Comparison of ENCODE assay signal across 18 mouse cellular contexts in the genomic region with DNA sequence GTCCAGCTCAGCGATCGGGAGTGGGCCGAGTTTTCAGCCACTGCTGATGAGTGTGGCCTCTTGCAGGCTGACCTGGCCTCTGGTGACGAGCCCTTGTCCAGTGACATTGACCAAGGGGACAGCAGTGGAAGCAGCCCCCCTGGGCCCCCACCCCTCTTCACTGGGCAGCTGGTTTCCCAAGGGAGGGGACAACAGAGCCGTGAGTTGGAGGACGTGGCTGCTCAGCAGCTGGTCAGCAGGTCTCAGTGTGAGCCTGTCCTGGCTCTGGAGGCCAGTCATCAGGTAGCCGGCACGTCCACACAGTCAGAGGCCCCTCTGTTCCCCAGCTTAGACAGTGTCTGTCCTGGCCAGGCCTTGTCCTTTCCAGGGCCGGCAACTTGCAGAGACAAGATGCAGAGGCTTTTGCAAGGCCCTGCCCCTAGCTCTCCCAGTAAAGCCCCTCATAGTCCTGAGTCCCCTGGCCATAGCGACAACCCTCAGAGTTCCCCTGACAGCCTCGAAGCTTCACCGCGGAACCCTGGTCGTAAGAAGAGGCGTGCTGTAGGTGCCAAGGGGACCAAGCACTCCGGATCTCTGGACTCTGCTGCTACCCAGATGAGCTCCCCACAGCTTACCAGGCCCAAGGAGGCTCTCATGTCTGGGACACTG. TPM values are rescaled to one million over a fixed set of nuclear protein-coding genes. Genes with fewer than 3 reads are reported as not detected.
DNase-seq lines count a peak whose midpoint lies in the region; ATAC-seq and TF ChIP-seq lines count a peak whose summit lies in the region.
"Had no signal": no experiment of that assay in that cellular context is flagged by ENCODE, and none has a peak within 500 bp of the region (broad histone marks: within the 10 kb centered on the region; RNA-seq: fewer than 3 reads in every experiment).

No protein-coding gene starts in this region.

- H3K36me3 ChIP-seq in lung, embryonic 15.5 days = no peaks in the 10 kb centered on the region
- H3K36me3 ChIP-seq in heart, embryonic 13.5 days = no peaks in the 10 kb centered on the region
- H3K36me3 ChIP-seq: midbrain, embryonic 12.5 days had no signal

- H3K9ac ChIP-seq in lung, embryonic 15.5 days = no peak overlapping the region
- H3K9ac ChIP-seq in heart, embryonic 13.5 days = peak overlapping the region; percentile 50
- H3K9ac ChIP-seq: limb, embryonic 13.5 days; liver, embryonic 14.5 days; midbrain, embryonic 12.5 days had no signal

- peak; percentile 71 for DNase-seq in gastrocnemius, adult 2 months
- DNase-seq in gastrocnemius, postnatal 10 days = no peak
- DNase-seq in lung, adult 18-20 months = no peak
- DNase-seq in skeletal muscle tissue, adult 2 months (ENCODE audit: low read depth, low spot score) = peak; percentile 69
- DNase-seq in left cerebral cortex, postnatal 14 days (ENCODE audit: low spot score in 2 of 2) = no peak
- DNase-seq: adrenal gland, postnatal 10 days; kidney, postnatal 10 days; thymus, postnatal 14 days had no signal

- 78% methylated on average over 16 of the region's 16 CpGs for WGBS in lung, embryonic 15.5 days
- WGBS in heart, embryonic 13.5 days = 61% methylated on average over 16 of the region's 16 CpGs

- H3K9me3 ChIP-seq in lung, embryonic 15.5 days = no peaks in the 10 kb centered on the region
- H3K9me3 ChIP-seq in heart, embryonic 13.5 days = no peaks in the 10 kb centered on the region
- H3K9me3 ChIP-seq: limb, embryonic 13.5 days; midbrain, embryonic 12.5 days had no signal

- H3K27me3 ChIP-seq in lung, embryonic 15.5 days = no peaks in the 10 kb centered on the region
- H3K27me3 ChIP-seq in heart, embryonic 13.5 days (replicated peaks) = no peaks in the 10 kb centered on the region
- H3K27me3 ChIP-seq: limb, embryonic 13.5 days; midbrain, embryonic 12.5 days had no signal

- ATAC-seq in lung, embryonic 15.5 days (ENCODE audit: borderline replicate concordance, extremely low read depth, low FRiP score, low TSS enrichment) = peak; percentile 29
- ATAC-seq in heart, embryonic 13.5 days (ENCODE audit: extremely low read depth, insufficient number of reproducible peaks, low FRiP score, low TSS enrichment) = no peak
- no peak for ATAC-seq in inflammation-experienced regulatory T-cells, adult 6 months
- ATAC-seq: forebrain, embryonic 16.5 days; intestine, embryonic 16.5 days had no signal

- intact Hi-C loops in gastrocnemius, adult 2 months (cut with DNase I) = no loop called here
- intact Hi-C loops in left cerebral cortex, postnatal 14 days (cut with DNase I) = no loop called here

- H3K4me2 ChIP-seq in lung, embryonic 15.5 days = no peak overlapping the region
- H3K4me2 ChIP-seq in heart, embryonic 13.5 days = peak overlapping the region; percentile 36
- H3K4me2 ChIP-seq: limb, embryonic 13.5 days; midbrain, embryonic 12.5 days had no signal

- H3K27ac ChIP-seq in gastrocnemius, adult 2 months = peak overlapping the region; percentile 97
- no peak overlapping the region for H3K27ac ChIP-seq in lung, embryonic 15.5 days
- H3K27ac ChIP-seq in heart, embryonic 13.5 days (replicated peaks) = peak overlapping the region; percentile 3; the same call in 1 of the 2 replicates
- H3K27ac ChIP-seq: layer of hippocampus, adult 2 months; limb, embryonic 13.5 days; liver, embryonic 14.5 days; midbrain, embryonic 12.5 days had no signal

- TF ChIP-seq CTCF in gastrocnemius, adult 2 months (IDR thresholded peaks at IDR 0.05) = no peak

- H3K4me3 ChIP-seq in gastrocnemius, adult 2 months = peak overlapping the region; percentile 64
- H3K4me3 ChIP-seq in lung, embryonic 15.5 days = no peak overlapping the region
- no peak overlapping the region for H3K4me3 ChIP-seq in heart, embryonic 13.5 days
- H3K4me3 ChIP-seq: erythroblast, embryonic 14.5 days; layer of hippocampus, adult 2 months; limb, embryonic 13.5 days; midbrain, embryonic 12.5 days had no signal

- no peaks in the 10 kb centered on the region for H3K4me1 ChIP-seq in lung, embryonic 15.5 days
- H3K4me1 ChIP-seq in heart, embryonic 13.5 days = peaks cover 23% of the 10 kb centered on the region
- H3K4me1 ChIP-seq: limb, embryonic 13.5 days had no signal

RNA-seq across cellular contexts. Expression of gene Perm1, which starts 1.5 kb away (rescaled TPM):
- 100 to 1,000 TPM; 142 to 265 TPM for total RNA-seq in gastrocnemius, adult 2 months (2021)
- total RNA-seq in gastrocnemius, postnatal 10 days (2021) = 10 to 100 TPM; 41.4 to 50.3 TPM
- 0.49 and 0.55 TPM in 2 replicates for polyA plus RNA-seq in lung, embryonic 15.5 days (2015; fragmentation: Nextera tagmentation; extraction: Ambion mirVana)
- polyA plus RNA-seq in heart, embryonic 13.5 days (2015; fragmentation: Nextera tagmentation; extraction: Ambion mirVana) = 2.7 and 3.0 TPM in 2 replicates
- under 1 TPM; 0.55 to 0.90 (median 0.74) TPM for polyA plus RNA-seq in inflammation-experienced regulatory T-cells, adult 6 months (2017; shearing (Covaris generic))
- under 1 TPM; 0.20 to 0.66 TPM for total RNA-seq in left cerebral cortex, postnatal 14 days (2021)
- polyA plus RNA-seq: erythroblast, embryonic 14.5 days had no signal

RNA-seq across cellular contexts. Expression of gene AW011738, which starts 14.0 kb away (rescaled TPM):
- total RNA-seq in gastrocnemius, adult 2 months (2021) = 1 to 10 TPM; 4.2 to 4.4 TPM
- total RNA-seq in gastrocnemius, postnatal 10 days (2021) = 1 to 10 TPM; 2.7 to 3.2 TPM
- 2.7 and 3.5 TPM in 2 replicates for polyA plus RNA-seq in lung, embryonic 15.5 days (2015; fragmentation: Nextera tagmentation; extraction: Ambion mirVana)
- polyA plus RNA-seq in heart, embryonic 13.5 days (2015; fragmentation: Nextera tagmentation; extraction: Ambion mirVana) = 3.2 and 3.3 TPM in 2 replicates
- 1 to 10 TPM; 2.9 to 5.3 (median 3.2) TPM for polyA plus RNA-seq in inflammation-experienced regulatory T-cells, adult 6 months (2017; shearing (Covaris generic))
- 1 to 10 TPM; 4.0 to 5.0 TPM for total RNA-seq in left cerebral cortex, postnatal 14 days (2021)

RNA-seq across cellular contexts. Expression of gene Isg15, which starts 16.5 kb away (rescaled TPM):
- total RNA-seq in gastrocnemius, adult 2 months (2021) = 1 to 10 TPM in 1 of 2 experiments, not detected in 1; 1.1 TPM
- under 1 TPM in 1 of 2 experiments, not detected in 1; 0.33 TPM for total RNA-seq in gastrocnemius, postnatal 10 days (2021)
- 2.1 and 3.1 TPM in 2 replicates for polyA plus RNA-seq in lung, embryonic 15.5 days (2015; fragmentation: Nextera tagmentation; extraction: Ambion mirVana)
- polyA plus RNA-seq in heart, embryonic 13.5 days (2015; fragmentation: Nextera tagmentation; extraction: Ambion mirVana) = 3.5 and 4.3 TPM in 2 replicates
- polyA plus RNA-seq in inflammation-experienced regulatory T-cells, adult 6 months (2017; shearing (Covaris generic)) = 10 to 100 TPM; 34.7 to 48.9 (median 41.6) TPM
- total RNA-seq in left cerebral cortex, postnatal 14 days (2021) = under 1 TPM in 1 of 2 experiments, not detected in 1; 0.66 TPM

RNA-seq across cellular contexts. Expression of gene Plekhn1, which starts 17.5 kb away (rescaled TPM):
- 1 to 10 TPM; 5.8 to 7.6 TPM for total RNA-seq in gastrocnemius, adult 2 months (2021)
- total RNA-seq in gastrocnemius, postnatal 10 days (2021) = 1 to 10 TPM; 6.5 to 8.7 TPM
- polyA plus RNA-seq in lung, embryonic 15.5 days (2015; fragmentation: Nextera tagmentation; extraction: Ambion mirVana) = 19.0 and 21.1 TPM in 2 replicates
- 13.1 and 13.3 TPM in 2 replicates for polyA plus RNA-seq in heart, embryonic 13.5 days (2015; fragmentation: Nextera tagmentation; extraction: Ambion mirVana)
- polyA plus RNA-seq in inflammation-experienced regulatory T-cells, adult 6 months (2017; shearing (Covaris generic)) = 10 to 100 TPM in 1 of 3 experiments, 1 to 10 TPM in 2; 4.3 to 11.0 (median 8.1) TPM
- total RNA-seq in left cerebral cortex, postnatal 14 days (2021) = 10 to 100 TPM; 34.8 to 36.3 TPM

RNA-seq across cellular contexts. Expression of gene Noc2l, which starts 18.7 kb away (rescaled TPM):
- total RNA-seq in gastrocnemius, adult 2 months (2021) = 10 to 100 TPM; 30.8 to 33.3 TPM
- total RNA-seq in gastrocnemius, postnatal 10 days (2021) = 10 to 100 TPM; 28.3 to 31.8 TPM
- polyA plus RNA-seq in lung, embryonic 15.5 days (2015; fragmentation: Nextera tagmentation; extraction: Ambion mirVana) = 67.3 and 69.2 TPM in 2 replicates
- polyA plus RNA-seq in heart, embryonic 13.5 days (2015; fragmentation: Nextera tagmentation; extraction: Ambion mirVana) = 39.3 and 41.8 TPM in 2 replicates
- polyA plus RNA-seq in inflammation-experienced regulatory T-cells, adult 6 months (2017; shearing (Covaris generic)) = 10 to 100 TPM; 11.2 to 16.2 (median 15.7) TPM
- 10 to 100 TPM; 60.3 to 61.4 TPM for total RNA-seq in left cerebral cortex, postnatal 14 days (2021)

Comparison
In these comparisons a context has a peak if more than half of its experiments do, and no peak if none do; other contexts are left out.
1. DNase-seq: peak in gastrocnemius, adult 2 months (single experiment) and skeletal muscle tissue, adult 2 months (single experiment); none in gastrocnemius, postnatal 10 days (single experiment), lung, adult 18-20 months (0 of 2) and left cerebral cortex, postnatal 14 days (0 of 2).
2. RNA of gene Perm1, which starts 1.5 kb away (total RNA-seq): 142 to 265 TPM in gastrocnemius, adult 2 months and 41.4 to 50.3 TPM in gastrocnemius, postnatal 10 days; 0.20 to 0.66 TPM in left cerebral cortex, postnatal 14 days; every median in the first group is over 10 times any median in the second.